Mouse (Mus musculus) lung, postnatal 36 days (tissue): Measurements from ENCODE around the gene Tmem88.

Experiments
- DNase-seq: peaks from one replicate; pipeline ENCODE4 v3.0.0; 2022; ENCODE audit warnings: mixed read lengths

Tmem88 gene

DNA sequence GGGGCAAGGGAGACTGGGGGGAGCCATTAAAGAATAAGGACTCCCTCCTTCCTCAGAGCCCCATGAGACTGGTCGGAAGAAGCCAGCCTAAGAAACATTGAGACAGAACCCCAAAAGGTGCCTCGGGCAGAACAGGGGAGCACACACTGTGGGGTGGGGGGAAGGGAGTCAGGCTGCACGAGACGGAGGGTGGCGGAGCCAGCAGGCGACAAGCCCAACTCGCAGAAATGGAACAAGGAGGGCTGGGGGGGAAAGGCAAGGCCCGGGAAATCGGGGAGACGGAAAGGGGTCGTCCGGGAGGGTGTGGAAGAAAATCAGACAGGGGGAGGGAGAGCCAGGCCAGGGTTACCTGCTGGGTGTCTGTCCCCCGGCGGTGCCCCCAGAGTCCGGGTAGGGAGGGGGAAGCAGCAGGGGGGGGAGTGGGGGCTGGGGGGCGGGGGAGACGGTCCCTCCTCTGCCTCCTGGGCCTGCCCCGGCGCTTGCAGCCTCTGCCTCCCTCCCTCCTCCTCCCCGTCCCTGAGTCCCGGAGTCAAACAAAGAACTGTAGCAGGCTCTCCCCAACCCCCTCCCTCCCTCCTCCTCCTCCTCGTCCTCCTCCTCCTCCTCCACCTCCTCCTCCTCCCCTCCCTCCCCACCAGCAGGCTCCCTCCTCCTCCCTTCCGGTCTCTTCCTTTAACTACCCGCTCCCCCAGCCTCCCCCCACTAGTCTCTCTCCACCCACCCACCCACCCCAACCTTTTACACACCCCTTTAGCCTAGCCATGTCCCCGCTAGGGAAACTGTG is 17.8 kb upstream of the Tmem88 start:
- peak; percentile 66 for DNase-seq

DNA sequence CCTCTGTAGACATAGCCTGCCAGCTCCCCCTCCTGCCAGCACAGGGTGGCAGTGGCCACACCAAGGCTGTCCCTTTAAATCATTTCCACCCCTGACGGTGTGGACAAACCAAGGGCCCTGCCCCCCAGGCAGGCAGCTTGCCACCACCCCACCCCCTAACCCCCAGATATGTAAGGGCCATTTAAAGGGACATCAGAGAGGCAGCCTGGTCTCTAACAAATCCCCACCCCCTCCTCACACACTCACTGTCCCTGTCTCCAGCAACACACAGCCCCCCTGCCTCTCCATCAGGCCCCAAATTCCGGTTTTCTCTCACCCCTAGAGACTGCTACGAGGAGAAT is 17.3 kb upstream of the Tmem88 start:
- peak; percentile 66 for DNase-seq

DNA sequence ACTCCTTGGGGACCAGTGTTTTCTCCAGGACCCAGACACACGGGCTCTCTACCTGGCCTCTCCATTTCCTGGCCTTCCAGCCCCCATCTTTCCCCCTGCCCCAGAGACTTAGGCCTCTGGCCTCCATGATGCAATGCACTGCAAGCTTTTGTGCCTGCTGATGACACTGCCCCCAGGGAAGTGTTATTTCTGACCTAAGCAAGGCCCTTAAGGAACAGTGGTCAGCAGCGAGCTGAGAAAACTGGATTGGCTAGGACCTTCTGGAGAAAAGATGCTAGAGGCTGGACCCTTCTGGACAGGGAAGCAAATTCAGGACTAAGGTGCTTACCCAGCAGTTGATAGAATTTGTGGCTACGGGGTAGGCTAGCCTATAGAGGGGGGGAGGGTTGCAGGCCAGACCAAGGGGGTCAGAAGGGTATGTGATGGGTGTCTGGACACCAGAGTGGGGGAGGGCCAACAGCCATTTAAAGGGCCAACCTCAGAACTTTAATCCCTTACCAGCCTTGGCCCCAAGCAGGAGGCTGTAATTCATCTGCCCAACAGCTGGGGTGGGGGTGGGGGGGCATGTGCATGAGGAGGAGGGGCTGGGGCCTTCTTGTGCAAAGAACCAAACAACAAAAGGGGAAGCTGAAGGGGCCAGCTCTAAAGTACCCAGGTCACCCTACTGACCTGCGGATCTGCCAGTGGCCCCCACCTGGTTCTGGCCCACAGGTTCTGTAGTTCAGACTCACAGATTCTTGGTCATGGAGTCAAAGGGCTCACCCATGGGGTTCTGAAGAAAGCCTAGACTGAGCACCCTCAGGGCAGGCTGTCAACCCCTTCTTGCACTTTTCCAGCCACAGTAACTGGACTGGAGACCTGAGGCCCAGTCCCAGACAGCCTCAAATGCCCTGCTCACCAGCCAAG is 16.6 kb upstream of the Tmem88 start:
- DNase-seq, result no peak

GRCm38 (mm10) chr11:69413221-69414181 is 15.5 kb upstream of the Tmem88 start, which contains the start of gene Kdm6b:
Gene Kdm6b (minus strand): TSS chr11:69413675.
- peak; percentile 37 for DNase-seq

DNA sequence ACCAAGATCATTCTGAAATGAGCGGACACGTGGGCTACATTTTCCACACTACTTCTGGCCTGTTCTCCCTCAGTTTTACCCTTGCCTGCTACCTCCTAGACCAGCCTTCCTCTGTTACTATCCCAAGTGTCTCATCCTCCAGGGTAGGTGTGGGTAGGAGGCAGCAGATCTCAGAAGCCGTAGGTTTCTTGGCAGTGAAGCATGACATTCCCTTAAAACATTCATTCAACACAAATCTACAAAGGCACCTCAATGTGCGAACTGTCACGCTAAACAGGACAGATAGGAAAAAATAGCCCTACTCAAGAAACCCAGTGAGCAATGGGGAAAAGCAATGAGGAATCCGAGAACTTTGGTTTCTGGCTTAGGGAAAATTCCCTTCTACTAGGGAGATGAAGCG is 14.5 kb upstream of the Tmem88 start:
- DNase-seq, result no peak

GRCm38 (mm10) chr11:69411538-69412203 is 13.6 kb upstream of the Tmem88 start:
- DNase-seq, result peak; percentile 77

DNA sequence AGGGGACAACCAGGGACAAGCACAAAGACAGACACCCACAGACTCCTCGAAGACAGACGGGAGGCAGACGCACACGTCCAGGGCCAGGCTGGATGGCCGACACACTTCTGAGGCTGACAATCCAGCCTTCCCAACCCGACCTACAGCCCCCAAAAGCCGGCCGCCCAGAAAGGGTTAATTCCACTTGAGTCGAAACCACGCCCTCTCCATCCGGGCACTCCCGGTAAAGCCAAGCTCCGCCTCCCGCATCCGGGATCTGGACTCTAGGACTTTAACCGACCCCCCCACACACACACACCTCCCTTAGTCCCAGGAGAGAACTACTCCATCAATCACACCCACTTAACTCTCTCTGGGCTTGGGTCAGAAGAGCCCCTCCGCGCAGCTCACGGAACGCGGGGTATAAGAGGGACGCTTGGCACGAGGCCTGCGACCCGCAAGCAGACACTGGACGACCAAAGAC is 13.1 kb upstream of the Tmem88 start:
- DNase-seq, result peak; percentile 97

DNA sequence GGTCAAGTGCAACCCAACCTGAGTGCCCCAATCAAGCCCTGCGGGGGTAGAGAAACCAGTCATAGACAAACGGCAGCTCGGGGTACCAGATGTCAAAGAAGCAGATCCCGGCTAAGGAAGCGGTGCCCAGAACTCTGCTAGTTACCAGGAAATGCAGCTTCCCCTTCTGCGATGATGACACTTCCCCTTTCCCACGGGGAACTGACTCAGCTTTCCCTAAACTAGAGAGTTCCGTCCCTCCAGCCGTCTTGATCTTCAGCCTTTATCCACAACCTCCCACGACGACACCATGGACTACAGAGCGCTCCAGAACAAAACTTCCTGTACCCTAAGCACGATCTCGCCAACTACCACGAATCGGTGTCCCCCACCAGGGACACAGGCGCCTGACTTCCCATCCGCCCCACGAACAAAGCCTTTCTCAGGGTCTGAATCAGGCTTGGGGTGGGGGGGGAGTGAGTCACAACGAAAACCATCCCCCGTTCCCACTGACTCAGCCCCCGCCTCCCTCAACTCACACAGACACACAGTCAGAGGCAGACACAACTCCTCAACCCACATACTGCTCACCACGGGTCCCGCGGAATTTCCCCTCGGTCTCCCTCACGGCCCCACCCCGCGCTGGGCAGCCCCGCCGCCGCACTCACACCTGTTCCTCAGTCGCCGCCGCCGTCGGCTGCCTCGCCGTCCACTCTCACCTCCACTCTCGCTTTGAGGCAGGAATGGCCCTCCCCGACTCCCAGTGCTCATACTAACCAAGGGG is 12.5 kb upstream of the Tmem88 start:
- DNase-seq, result peak; percentile 87

GRCm38 (mm10) chr11:69410045-69410309 is 11.9 kb upstream of the Tmem88 start:
- DNase-seq, result no peak

DNA sequence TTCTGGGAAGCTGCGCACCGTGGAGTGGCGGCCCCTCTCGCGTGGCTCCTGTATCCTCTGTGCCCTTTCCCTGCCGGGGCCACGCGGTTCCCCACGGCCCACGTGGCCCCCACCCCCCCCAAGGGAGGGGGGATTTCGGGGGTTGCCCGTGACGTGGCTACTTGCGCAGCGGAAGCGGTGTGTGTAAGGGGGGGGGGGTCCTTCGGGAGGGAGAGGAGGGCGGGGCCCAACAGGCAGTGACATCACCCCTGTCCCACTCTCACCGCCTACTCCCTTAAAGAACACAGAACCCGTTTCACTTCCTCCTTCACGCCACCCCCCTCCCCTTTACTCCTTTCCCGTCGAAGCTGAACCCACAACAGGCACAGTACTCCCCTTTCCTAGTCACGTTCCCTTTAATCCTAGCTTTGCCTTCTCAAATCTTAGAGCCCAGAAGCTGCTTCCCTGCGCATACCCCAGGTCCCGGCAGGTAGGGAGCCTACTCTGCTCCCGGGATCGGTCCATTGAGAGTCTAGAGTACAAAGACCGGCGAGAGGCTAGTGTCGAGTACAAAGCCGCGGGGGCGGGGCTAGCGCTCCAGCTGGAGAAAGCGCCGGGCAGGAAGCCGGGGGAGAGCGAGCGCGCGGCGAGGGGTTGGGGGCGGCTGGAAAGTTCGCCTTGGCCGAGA is 11.5 kb upstream of the Tmem88 start:
- DNase-seq, result peak; percentile 92

DNA sequence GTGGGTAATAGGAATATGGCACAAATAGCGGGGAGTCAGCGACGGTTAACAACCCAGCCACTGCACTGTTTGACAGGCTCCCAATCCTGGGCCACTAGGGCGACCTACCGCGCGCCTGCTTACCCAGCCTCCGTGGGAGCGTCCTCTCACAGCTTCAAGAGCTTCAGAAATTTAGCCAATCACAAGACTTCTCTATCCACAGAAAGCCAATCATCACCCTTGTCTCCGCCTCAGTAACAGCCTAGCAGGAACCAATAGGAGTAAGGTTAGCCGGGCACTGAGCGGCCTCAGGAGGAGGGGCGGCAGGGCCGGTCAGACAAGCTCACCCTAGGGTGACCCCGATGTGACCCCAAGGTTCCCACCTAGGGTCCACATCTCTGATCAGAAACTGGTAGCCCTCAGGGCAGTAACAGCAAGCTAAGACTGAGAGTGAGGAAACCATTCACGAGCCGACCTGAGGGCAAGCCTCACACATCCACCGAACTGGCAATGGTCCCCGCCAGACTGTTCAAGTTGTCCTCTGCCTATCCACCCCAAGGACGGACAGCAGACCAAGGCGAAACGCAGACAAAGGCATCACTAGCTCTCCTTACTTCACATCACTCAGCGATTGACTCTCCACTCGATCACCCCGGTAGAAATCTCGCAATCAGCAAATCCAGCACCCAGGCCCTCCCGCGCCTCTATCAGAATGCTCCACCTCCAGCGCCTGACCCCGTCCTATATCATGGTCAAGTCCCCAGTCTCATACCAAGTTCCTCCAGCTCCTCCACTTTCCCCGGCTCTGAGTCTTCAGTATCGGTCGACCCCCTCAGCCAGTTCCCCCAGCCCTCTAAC is 10.7 kb upstream of the Tmem88 start:
- DNase-seq, result peak; percentile 93

DNA sequence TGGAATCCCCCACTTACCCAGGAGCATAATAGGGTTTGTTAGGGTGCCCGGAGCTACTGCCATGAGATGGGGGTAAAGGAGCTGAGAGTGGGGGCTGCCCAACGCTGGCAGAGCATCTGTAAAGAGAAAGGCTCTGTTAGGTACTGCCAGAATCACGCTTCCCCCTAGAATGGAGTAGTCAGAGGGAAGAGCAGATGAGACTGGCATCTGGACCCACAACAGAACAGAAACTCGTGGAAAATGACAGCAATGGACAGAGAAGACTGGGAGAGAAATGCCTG is 9.6 kb upstream of the Tmem88 start:
- DNase-seq, result no peak

DNA sequence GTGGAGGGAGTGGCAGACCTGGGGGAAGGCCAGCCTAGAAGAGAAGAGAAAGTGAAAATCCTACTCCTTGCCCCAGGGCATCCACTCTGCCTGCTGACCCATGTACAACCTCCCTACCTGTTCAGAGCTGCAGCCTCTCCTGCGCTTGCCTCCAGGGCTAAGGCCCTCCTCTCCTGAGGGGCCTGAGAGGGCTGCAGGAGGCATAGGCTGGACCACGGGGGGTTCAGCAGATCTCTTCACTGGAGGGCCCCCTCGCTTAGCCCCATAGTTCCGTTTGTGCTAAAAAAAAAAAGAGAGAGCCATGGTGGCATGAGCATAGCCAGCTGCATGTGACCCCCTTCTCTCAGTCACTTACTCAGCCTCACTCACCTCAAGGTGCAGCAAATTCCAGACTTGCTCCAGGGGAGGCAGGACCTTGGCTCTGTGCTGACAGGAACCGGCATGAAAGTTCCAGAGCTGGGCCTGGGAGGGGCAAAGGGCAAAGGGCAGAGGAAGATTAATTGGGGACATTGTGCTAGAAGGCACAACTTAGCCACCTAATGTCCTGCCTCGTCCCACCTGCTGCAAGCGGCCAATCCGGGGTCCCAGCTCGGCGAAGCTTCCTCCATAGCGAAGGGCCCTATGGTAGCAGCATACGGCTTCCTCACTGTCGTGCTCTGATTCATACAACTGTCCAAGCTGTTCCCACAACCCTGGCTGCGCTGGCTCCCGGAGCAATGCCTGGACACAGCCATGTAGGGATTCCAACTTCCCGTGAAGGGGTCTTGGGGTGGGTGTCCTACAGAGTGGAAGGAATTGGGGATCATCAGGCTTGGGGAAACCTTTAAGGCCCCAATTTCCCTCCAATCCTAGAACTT is 9.1 kb upstream of the Tmem88 start:
- no peak for DNase-seq

DNA sequence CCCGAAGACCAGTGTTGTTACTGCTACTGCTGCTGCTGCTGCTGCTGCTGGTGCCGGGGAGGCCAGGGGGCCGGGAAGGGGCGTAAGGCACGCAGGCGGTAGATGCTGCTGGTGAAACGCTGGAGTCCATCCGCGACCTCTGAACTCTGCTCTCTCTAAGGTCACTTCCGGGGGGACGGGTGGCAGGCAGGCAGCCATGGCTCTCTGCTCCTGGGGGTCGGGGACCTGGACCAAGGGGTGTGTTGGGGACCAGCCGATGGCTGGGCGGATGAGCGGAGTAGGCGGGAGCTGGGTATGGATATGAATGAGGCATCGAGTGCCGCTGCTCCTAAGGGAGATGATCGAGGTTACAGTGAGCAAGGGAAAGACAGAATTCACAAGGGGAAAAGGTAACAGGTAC is 8.2 kb upstream of the Tmem88 start:
- DNase-seq, result no peak

GRCm38 (mm10) chr11:69405397-69406200 is 7.6 kb upstream of the Tmem88 start:
- DNase-seq, result no peak

DNA sequence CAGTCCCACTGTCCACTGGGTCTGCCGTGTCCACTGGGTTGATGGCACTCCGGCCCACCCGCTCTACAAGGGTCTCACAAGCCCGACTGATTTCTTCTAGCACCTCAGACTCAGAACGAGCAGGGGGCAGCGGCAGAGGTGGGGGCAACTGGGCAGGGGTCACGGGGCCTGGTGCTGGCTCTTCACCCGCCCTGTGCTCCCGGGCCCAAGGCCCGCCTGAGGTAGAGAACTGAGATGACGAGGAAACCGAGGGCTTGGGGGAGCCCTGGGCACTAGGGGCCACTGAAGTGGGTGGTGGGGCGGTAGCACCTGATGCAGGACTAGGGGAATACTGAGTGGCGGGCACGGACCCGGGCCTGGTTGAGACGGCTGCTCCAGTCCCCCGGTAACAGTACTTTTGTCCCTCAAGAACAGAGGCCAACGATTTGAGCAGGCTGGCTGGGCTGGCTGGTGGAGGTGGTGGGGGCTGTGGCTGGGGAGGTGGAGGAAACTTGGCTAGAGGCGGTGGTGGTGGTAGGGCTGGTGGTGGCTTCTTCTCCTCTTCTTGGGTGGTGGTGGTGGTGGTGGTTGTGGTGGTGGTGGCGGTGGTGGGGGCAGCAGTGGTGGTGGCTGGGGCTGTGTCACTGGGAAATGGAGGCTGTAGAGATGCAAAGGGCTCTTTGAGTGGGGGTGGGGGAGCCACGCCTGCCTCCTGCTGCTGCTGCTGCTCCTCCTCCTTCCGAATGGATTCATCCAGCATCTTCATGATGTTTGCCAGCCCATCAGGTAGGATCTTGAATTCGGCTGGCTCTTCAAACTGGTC is 6.8 kb upstream of the Tmem88 start:
- DNase-seq, result no peak
